Mouse (Mus musculus): ENCODE data around the gene Steap2.

Steap2 gene

DNA sequence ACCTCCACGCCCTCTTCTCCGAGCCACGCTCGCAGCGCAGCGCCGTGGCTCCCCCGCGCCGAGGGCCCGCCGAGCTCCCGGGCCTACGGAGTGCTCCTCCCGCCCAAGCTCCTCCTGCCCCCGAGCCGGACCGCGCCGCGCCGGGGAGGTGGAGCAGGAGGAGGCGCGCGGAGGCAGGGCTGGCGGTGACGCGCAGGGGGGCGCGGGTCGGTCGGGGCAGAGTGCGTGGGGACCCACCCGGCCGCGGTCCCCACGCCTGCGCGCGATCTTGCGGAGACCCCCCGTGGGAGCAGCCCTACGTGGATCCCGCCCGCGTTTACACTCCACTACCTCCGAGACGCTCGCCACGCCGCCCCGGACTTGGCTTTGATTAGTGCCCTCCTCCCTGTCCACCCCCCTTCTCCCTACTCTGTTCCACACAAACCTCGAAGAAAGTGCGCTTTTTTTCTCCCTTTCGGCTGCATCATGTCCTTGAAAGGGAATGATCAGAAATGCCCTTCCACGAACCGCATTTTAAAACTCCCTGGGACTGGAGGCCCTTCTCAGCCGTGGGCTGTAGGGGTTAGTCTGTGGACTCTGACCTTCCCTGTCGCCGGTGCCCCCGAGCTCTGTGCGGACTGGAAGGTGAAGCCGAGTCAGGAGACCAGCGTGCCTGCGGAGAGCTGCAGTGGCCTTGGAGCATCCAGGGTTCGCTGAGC is at the start of gene Steap2:
TSS of gene Steap2 (minus strand) at position 623 of the 698 bp plus-strand sequence.
- peak; percentile 84 for DNase-seq (ENCODE audit: low read depth)

DNA sequence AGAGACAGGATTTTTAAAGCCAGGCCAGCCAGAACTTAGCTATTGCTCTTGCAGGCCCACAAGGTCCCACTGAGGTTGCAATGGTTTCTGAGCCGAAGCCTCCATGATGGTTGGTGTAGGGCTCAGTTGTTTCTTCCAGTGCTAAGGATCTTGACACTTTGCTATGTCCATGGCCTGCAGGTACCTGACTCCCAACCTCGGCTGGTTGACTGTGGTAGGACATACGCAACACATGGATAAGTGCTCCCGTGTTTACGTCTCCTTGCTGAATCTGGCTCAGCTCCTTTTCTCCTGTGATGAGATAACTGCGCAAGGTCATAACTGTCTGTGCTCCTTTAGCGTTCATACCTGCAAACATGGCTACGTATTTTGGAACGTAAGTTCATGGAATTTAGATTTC is 40.1 kb upstream of the Steap2 start:
- DNase-seq (ENCODE audit: low read depth) = no peak

GRCm38 (mm10) chr5:5732858-5733257 is 38.5 kb upstream of the Steap2 start:
- no peak for DNase-seq (ENCODE audit: low read depth)

- DNase-seq (ENCODE audit: low read depth) = no peak
Observed at GRCm38 (mm10) chr5:5732208-5732607, 37.8 kb upstream of the Steap2 start.

- DNase-seq (ENCODE audit: low read depth) = no peak
Observed at GRCm38 (mm10) chr5:5729904-5730303, 35.5 kb upstream of the Steap2 start.

GRCm38 (mm10) chr5:5722217-5722616 is 27.8 kb upstream of the Steap2 start:
- DNase-seq (ENCODE audit: low read depth) = peak; percentile 14

DNA sequence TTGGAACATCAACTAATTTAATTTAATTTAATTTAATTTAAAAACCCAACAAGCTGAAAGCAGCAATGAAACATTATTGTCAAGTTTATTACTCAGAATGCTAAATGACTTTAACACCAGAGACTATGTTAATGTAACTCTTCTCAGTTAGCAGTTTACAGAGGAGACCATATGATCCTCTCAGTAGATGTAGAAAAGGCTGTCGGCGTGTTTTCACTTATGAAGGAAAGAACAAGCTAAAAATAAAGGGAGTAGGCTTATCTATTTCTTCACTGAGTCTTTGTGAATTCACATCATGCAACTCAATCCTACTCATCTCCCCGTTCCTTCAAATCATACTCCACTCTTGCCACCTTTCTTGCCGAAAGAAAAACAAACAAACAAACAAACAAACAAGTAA is 16.7 kb upstream of the Steap2 start:
- DNase-seq (ENCODE audit: low read depth) = no peak

DNA sequence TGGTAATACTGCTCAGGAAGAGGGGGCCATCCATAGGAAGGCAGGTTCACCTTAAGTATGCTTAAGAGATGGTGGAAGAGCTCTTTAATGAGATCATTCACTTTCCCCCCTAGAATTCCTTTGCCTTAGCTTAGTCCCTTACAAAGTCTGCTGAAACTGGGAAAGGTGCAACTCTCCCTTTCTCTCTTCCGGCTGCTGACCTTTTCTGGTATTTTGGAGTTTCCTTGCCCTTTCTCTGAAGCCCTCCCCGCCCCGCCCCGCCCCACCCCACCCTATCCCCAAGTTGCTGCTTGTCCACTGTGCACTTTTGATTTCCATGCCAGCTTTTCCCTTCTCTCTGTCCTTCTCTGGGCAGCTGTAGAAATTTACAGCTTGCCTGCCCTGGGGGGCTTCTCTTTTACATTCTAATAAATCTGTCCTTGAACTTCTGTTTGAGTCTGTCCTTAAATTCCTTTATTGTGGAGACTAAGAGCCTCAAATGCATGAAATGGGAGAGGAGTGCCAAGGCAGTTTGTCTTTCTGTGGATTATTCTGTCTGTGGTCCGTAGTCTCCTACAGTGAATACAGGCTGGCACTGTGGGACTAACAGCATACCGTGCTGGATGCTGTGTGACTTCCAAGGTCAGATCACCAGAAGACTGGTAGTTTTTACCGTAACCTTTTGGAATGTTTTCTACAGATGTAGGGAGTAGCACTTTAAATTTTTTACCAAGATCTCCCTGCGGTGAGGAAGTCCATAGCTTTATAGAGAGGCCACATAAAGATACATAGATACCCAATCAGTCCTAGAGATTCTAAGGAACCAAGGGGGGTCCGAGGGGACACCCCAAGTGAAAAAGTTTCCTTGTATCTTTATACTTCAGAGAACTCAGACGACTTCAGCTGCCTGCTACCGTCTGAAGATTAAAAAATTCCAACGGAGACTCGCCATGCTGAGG is 13.2 kb upstream of the Steap2 start:
- DNase-seq (ENCODE audit: low read depth) = no peak

- DNase-seq (ENCODE audit: low read depth) = no peak
Observed at GRCm38 (mm10) chr5:5705019-5705418, 10.6 kb upstream of the Steap2 start.

- DNase-seq (ENCODE audit: low read depth) = no peak
Observed at GRCm38 (mm10) chr5:5700386-5700785, 6.0 kb upstream of the Steap2 start.

GRCm38 (mm10) chr5:5698830-5699229 is 4.5 kb upstream of the Steap2 start:
- no peak for DNase-seq (ENCODE audit: low read depth)

- peak; percentile 77 for DNase-seq (ENCODE audit: low read depth)
Observed at GRCm38 (mm10) chr5:5695401-5695942, 1.1 kb upstream of the Steap2 start.

DNA sequence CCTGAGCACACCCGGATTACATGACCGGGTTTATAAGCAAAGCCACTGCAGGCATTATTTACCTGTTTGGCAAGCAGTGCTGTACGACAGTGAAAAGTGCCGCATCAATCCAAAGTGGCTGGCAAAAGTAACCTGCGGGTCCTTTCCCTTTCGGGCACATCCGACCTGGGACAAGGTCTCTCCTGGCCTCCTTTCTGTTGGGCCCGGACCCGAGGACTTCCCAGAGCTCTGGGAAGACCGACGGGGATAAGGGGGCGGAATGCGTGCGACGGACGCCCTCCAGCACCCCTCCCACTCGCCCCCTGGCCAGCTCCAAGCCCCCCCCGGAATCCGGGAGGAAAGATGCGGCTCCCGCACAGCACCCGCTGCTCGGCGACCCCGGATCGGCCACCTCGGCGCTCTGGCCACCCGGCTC is 830 bp downstream of the Steap2 start:
- DNase-seq (ENCODE audit: low read depth) = no peak

DNA sequence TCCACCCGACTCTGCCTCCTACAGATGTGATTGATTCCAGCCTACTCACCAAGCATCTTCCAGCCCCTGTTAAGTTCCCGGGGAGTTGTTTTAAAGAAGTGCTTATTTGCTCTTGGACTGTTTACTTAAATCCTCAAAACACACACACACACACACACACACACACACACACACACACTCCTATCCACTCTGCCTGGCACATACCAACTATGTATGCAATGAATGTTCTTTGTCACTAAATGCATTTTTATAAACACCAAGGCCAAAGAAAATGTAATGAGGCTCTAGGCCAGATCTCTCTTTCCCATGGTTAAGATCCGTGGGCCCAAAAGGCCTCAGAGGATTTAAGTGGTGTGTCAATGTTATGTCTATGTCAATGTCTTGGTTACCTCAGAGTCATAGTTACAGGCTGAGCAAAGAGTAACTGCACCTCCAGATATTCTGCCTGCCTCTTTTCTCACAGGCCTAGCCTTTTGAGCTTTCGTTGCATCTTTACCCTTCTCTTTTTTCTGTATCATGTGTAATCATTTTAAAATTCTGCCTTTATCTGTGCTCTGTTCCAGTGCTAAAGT is 2.1 kb downstream of the Steap2 start:
- DNase-seq (ENCODE audit: low read depth) = peak; percentile 56

DNA sequence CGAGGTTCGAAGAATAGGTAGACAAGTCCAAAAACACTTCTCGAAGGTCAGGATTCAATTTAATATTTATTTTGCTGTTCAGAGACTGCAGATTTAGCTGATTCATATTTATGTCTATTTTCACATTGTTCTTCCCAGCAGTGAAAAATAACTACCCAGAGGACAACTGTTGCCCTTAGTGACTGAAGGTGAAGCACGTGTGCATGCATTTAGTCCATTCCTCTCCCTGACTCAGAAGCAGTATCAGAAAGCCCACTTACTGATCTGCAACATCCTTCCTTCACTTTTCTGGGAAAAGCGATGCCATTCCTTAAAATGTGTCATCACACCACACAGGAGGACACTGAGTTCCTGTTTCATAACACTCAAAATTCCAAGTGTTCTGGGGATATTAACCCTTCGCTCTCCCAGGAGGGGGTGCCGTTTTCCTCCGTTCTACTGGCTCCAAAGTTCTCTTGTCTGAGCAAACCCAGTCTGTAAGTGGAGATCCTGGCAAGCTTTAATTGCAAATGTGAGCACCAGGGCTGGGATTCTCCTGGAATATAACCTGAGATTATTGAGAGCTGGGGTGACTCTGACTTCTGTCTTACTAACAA is 5.3 kb downstream of the Steap2 start:
- DNase-seq (ENCODE audit: low read depth) = peak; percentile 57

GRCm38 (mm10) chr5:5688228-5688627 is 6.2 kb downstream of the Steap2 start:
- DNase-seq (ENCODE audit: low read depth) = peak; percentile 40

DNA sequence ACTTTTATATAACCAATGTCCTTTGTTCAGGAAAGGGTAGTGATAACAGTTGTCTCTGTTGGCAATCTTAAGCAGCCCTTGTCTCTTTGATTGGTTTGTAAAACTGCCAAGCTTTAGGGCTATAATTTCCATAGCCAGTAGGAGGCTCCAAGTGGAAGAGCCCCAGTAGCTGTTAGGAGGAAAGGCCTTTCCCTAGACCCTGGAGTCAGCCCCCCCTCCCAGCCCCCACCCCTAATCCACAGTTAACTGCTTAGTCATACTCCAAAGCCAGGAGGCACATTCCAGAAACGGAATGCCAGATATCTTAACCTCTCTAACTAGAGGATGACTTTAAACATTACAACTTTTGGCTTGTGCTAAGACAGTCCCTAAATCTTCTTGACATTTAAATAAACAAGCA is 7.4 kb downstream of the Steap2 start:
- peak; percentile 91 for DNase-seq (ENCODE audit: low read depth)

DNA sequence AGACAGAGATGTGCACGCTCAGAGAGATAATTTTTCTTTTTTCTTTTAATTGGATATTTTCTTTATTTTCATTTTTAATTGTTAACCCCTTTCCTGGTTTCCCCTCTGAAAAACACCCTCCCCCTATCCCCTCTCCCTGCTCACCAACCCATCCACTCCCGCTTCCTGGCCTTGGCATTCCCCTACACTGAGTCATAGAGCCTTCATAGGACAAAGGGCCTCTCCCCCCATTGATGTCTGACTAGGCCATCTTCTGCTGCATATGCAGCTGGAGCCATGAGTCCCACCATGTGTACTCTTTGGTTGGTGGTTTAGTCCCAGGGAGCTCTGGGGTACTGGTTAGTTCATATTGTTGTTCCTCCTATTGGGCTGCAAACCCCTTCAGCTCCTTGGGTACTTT is 9.4 kb downstream of the Steap2 start:
- peak; percentile 56 for DNase-seq (ENCODE audit: low read depth)

DNA sequence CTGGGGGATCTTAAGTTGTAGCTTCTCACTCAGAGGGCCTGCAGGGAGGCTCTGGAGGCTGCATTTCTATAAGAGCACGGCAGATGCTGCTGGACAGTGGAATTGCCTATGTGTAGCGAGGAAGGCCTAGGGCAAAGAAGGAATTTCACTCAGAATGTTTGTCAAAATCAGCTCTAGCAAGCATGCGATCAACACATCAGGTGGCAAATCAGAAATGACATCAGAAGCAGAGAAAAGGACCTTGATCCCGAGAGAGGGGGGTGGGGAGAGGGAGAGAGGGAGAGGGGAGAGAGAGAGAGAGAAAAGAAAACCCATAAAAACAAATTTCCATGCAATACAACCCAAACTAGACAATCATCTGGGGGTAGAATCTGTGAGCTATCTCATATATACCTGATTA is 11.1 kb downstream of the Steap2 start:
- no peak for DNase-seq (ENCODE audit: low read depth)

- no peak for DNase-seq (ENCODE audit: low read depth)
Observed at GRCm38 (mm10) chr5:5679459-5679858, 14.9 kb downstream of the Steap2 start.

- DNase-seq (ENCODE audit: low read depth) = no peak
Observed at GRCm38 (mm10) chr5:5676082-5676481, 18.3 kb downstream of the Steap2 start.

GRCm38 (mm10) chr5:5668920-5669319 is 25.5 kb downstream of the Steap2 start:
- no peak for DNase-seq (ENCODE audit: low read depth)
